Mouse (Mus musculus) hindbrain, embryonic 16.5 days (tissue): Measurements from ENCODE around the gene Acer3. TPM values are rescaled to one million over a fixed set of nuclear protein-coding genes. Genes with fewer than 3 reads are reported as not detected.

ENCODE experiments used
- ATAC-seq: fragments of 200-750 bp; cut with Nextera tagmentation; 2 replicates; pipeline ENCODE4 v1.8.0; 2017; ENCODE audit warnings: moderate TSS enrichment, moderate library complexity
- H3K27ac ChIP-seq: fragments of 300-500 bp; sonication (generic); 2 replicates; pipeline ENCODE4 v1.5.1; 2014; ENCODE audit warnings: low read depth, mild to moderate bottlenecking, control low read depth, low read length, moderate library complexity
- H3K27me3 ChIP-seq: fragments of 300-500 bp; sonication (generic); replicated peaks from 2 replicates; pipeline ENCODE4 v1.6.1; 2014; ENCODE audit warnings: low read length; ENCODE audit not compliant: control insufficient read depth, insufficient read depth
- H3K36me3 ChIP-seq: fragments of 300-500 bp; sonication (generic); 2 replicates; pipeline ENCODE4 v1.6.1; 2014; ENCODE audit warnings: mild to moderate bottlenecking, low read length, moderate library complexity, mixed read lengths; ENCODE audit not compliant: control insufficient read depth, insufficient read depth
- H3K4me1 ChIP-seq: fragments of 300-500 bp; sonication (generic); 2 replicates; pipeline ENCODE4 v1.6.1; 2014; ENCODE audit warnings: low read depth, low read length; ENCODE audit not compliant: control insufficient read depth, insufficient read depth
- H3K4me2 ChIP-seq: fragments of 300-500 bp; sonication (generic); 2 replicates; pipeline ENCODE4 v1.6.1; 2014; ENCODE audit warnings: mild to moderate bottlenecking, low read length, control low read depth, moderate library complexity
- H3K4me3 ChIP-seq: fragments of 300-500 bp; sonication (generic); 2 replicates; pipeline ENCODE4 v1.5.1; 2014; ENCODE audit warnings: mild to moderate bottlenecking, low read length, control low read depth, moderate library complexity
- H3K9ac ChIP-seq: fragments of 300-500 bp; sonication (generic); 2 replicates; pipeline ENCODE4 v1.6.1; 2014; ENCODE audit warnings: low read depth, mild to moderate bottlenecking, control low read depth, low read length, moderate library complexity
- H3K9me3 ChIP-seq: fragments of 300-500 bp; sonication (generic); 2 replicates; pipeline ENCODE4 v1.6.1; 2014; ENCODE audit warnings: mild to moderate bottlenecking, low read length, moderate library complexity; ENCODE audit not compliant: control insufficient read depth
- WGBS: fragments of 180-500 bp; shearing (Covaris S2); extraction: QIAGEN DNeasy Blood & Tissue Kit; methylation state at CpG from one replicate; pipeline ENCODE4 v1.1.7; 2014; 5-methylcytosine and 5-hydroxymethylcytosine counted together
- polyA plus RNA-seq: library from polyadenylated mRNA; unstranded; fragments of >200 nt; fragmentation: Nextera tagmentation; extraction: Ambion mirVana; gene quantifications from 2 replicates; pipeline ENCODE4 v1.2.1, GENCODE M21; 2015

Gene Acer3
- polyA plus RNA-seq, 1 experiment from 2014 or later, result 29.5 TPM

DNA sequence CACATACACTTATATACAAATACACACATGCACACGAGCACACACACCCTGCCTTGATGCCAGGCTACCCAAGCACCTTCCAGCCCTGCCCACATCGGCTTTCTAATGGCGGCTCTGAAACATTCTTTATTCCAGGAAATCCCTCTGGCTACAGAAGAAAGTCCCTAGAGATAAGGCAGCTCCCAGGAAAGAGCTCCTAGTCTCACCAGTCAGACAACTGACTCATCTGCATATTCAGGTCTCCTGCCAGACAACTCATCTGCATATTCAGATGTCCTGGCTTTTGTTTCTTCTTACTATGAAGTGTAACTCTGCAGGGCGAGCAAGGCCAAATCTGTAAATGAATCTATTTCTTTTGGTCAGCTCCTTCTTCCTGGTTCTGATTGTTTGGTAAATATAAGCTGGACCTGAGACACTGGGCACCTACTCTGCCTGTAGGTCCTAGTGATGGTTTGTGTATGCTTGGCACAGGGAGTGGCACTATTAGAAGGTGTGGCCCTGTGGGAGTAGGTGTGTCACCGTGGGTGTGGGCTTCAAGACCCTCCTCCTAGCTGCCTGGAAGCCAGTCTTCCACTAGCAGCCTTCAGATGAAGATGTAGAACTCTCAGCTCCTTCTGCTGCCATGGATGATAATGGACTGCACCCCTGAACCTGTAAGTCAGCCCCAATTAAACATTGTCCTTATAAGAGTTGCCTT, 163.2 kb downstream of the Acer3 start:
- peaks cover 25% of the 10 kb centered on the region for H3K4me1 ChIP-seq
- no peaks in the 10 kb centered on the region for H3K27me3 ChIP-seq
- 43% methylated on average over 5 of the region's 5 CpGs for WGBS
- H3K36me3 ChIP-seq, result peaks cover 2% of the 10 kb centered on the region; the same call in 1 of the 2 replicates
- no peak overlapping the region; the same call in 1 of the 2 replicates for H3K9ac ChIP-seq
- no peak overlapping the region for H3K4me3 ChIP-seq
- no peak overlapping the region for H3K27ac ChIP-seq
- no peaks in the 10 kb centered on the region for H3K9me3 ChIP-seq
- H3K4me2 ChIP-seq, result no peak overlapping the region
- no peak for ATAC-seq

Other genes with a start within 250 kb of the Acer3 start
- gene Myo7a, start 201.7 kb downstream of the Acer3 start, polyA plus RNA-seq, result 13.9 and 22.8 TPM in 2 replicates
- gene Omp, start 175.7 kb downstream of the Acer3 start, polyA plus RNA-seq, result 0.34 and 0.37 TPM in 2 replicates
- gene Capn5, start 142.9 kb downstream of the Acer3 start, polyA plus RNA-seq, result 27.3 and 31.4 TPM in 2 replicates
- gene B3gnt6, start 121.7 kb downstream of the Acer3 start, polyA plus RNA-seq, result 0.55 and 0.78 TPM in 2 replicates
- gene Tsku, start 40.1 kb upstream of the Acer3 start, polyA plus RNA-seq, result 6.5 and 9.8 TPM in 2 replicates
- gene Gucy2d, start 119.2 kb upstream of the Acer3 start, polyA plus RNA-seq, result 0.28 and 0.40 TPM in 2 replicates
- gene Lrrc32, start 168.1 kb upstream of the Acer3 start, polyA plus RNA-seq, result 4.1 and 7.5 TPM in 2 replicates